Mouse (Mus musculus): ENCODE measurements around the gene Olfr648. TPM values are rescaled to one million over a fixed set of nuclear protein-coding genes. Genes with fewer than 3 reads are reported as not detected.

Gene Olfr648
- polyA plus RNA-seq (2015; fragmentation: Nextera tagmentation; extraction: Ambion mirVana) = 0.05 and 0.07 TPM in 2 replicates

GRCm38 (mm10) chr7:104183292-104183691, at the start of gene Olfr648:
Gene Olfr648, minus strand, starts transcription at chr7:104183392.

GRCm38 (mm10) chr7:104218701-104219569, 35.7 kb upstream of the Olfr648 start, which contains the start of gene Trim6:
Gene Trim6, plus strand, starts transcription at chr7:104218793.

GRCm38 (mm10) chr7:104195885-104196284, 12.7 kb upstream of the Olfr648 start, which contains the start of gene Olfr649:
Gene Olfr649, minus strand, starts transcription at chr7:104195985.

GRCm38 (mm10) chr7:104150456-104150855, 32.7 kb downstream of the Olfr648 start, which contains the start of gene Ubqlnl:
Gene Ubqlnl, minus strand, starts transcription at chr7:104150556.

DNA sequence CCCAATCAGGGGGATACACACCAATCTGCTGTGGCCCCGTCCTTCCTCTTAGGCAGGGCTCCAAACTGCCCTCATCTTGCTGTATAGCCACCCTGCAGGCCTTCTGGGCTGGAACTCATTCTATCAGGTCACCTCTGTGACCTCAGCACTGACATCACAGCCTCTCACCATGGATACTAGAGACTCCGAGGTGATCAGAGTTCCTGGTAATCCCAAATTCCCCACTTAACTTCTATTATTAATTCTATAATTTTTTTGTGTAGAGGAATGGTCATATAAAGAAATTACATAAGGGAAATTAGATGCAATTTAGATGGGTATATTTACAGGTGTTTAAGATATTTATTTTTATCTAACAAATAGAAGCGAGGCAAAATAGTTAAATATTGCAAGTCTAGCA, 40.0 kb downstream of the Olfr648 start, which contains the start of gene Ubqln3:
TSS of gene Ubqln3 (minus strand) at position 101 of the 400 bp plus-strand sequence.

DNA sequence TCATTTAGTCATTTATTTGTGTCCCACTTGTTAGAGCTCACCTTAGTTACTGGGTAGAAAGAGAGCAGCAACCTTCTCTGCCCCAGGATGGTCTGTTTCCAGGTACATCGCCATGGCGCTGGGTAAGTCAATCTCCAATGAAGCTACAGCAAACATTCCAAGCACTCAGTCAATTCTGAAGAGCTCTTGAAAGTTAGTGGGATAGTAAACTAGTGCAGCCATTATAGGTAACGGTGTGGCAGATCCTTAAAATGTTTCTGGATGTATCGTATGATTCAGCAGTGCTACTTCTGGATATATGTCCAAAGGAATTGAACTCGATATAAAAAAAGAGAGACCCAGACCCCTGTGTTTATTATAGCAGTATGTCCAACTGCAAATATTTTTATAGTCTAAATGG, 45.9 kb downstream of the Olfr648 start, which contains the start of gene Olfr643:
TSS of gene Olfr643 (minus strand) at position 101 of the 400 bp plus-strand sequence.

GRCm38 (mm10) chr7:104129726-104130125, 53.5 kb downstream of the Olfr648 start, which contains the start of gene Ubqln5:
Gene Ubqln5, minus strand, starts transcription at chr7:104129826.

Other genes with a start within 250 kb of the Olfr648 start
- not detected in 2 replicates for gene Olfr632, start 249.0 kb downstream of the Olfr648 start, polyA plus RNA-seq (2015; fragmentation: Nextera tagmentation; extraction: Ambion mirVana)
- not detected in 2 replicates for gene Olfr633, start 239.0 kb downstream of the Olfr648 start, polyA plus RNA-seq (2015; fragmentation: Nextera tagmentation; extraction: Ambion mirVana)
- gene Olfr635, start 212.2 kb downstream of the Olfr648 start, polyA plus RNA-seq (2015; fragmentation: Nextera tagmentation; extraction: Ambion mirVana) = not detected in 2 replicates
- gene Olfr638, start 184.6 kb downstream of the Olfr648 start, polyA plus RNA-seq (2015; fragmentation: Nextera tagmentation; extraction: Ambion mirVana) = not detected in 2 replicates
- gene Olfr639, start 166.1 kb downstream of the Olfr648 start, polyA plus RNA-seq (2015; fragmentation: Nextera tagmentation; extraction: Ambion mirVana) = not detected in 2 replicates
- gene Olfr640, start 157.8 kb downstream of the Olfr648 start, polyA plus RNA-seq (2015; fragmentation: Nextera tagmentation; extraction: Ambion mirVana) = not detected in 2 replicates
- gene Olfr641, start 147.9 kb downstream of the Olfr648 start, polyA plus RNA-seq (2015; fragmentation: Nextera tagmentation; extraction: Ambion mirVana) = not detected in 2 replicates
- not detected in 2 replicates for gene Olfr642, start 130.7 kb downstream of the Olfr648 start, polyA plus RNA-seq (2015; fragmentation: Nextera tagmentation; extraction: Ambion mirVana)
- gene 4930516K23Rik, start 121.9 kb downstream of the Olfr648 start, polyA plus RNA-seq (2015; fragmentation: Nextera tagmentation; extraction: Ambion mirVana) = not detected in 2 replicates
- gene Olfr644, start 111.5 kb downstream of the Olfr648 start, polyA plus RNA-seq (2015; fragmentation: Nextera tagmentation; extraction: Ambion mirVana) = not detected in 2 replicates
- gene Olfr645, start 97.9 kb downstream of the Olfr648 start, polyA plus RNA-seq (2015; fragmentation: Nextera tagmentation; extraction: Ambion mirVana) = not detected in 2 replicates
- not detected in 2 replicates for gene Olfr646, start 78.5 kb downstream of the Olfr648 start, polyA plus RNA-seq (2015; fragmentation: Nextera tagmentation; extraction: Ambion mirVana)
- gene Ubqln5, start 53.6 kb downstream of the Olfr648 start, polyA plus RNA-seq (2015; fragmentation: Nextera tagmentation; extraction: Ambion mirVana) = not detected in 2 replicates
- not detected in 2 replicates for gene Olfr643, start 46.0 kb downstream of the Olfr648 start, polyA plus RNA-seq (2015; fragmentation: Nextera tagmentation; extraction: Ambion mirVana)
- gene Ubqln3, start 40.1 kb downstream of the Olfr648 start, polyA plus RNA-seq (2015; fragmentation: Nextera tagmentation; extraction: Ambion mirVana) = not detected in 2 replicates
- gene Ubqlnl, start 32.8 kb downstream of the Olfr648 start, polyA plus RNA-seq (2015; fragmentation: Nextera tagmentation; extraction: Ambion mirVana) = not detected in 2 replicates
- gene Olfm5, start 18.6 kb downstream of the Olfr648 start, polyA plus RNA-seq (2015; fragmentation: Nextera tagmentation; extraction: Ambion mirVana) = not detected in 2 replicates
- not detected in 2 replicates for gene Olfr649, start 12.6 kb upstream of the Olfr648 start, polyA plus RNA-seq (2015; fragmentation: Nextera tagmentation; extraction: Ambion mirVana)
- gene Trim6, start 35.4 kb upstream of the Olfr648 start, polyA plus RNA-seq (2015; fragmentation: Nextera tagmentation; extraction: Ambion mirVana) = 0.63 and 1.2 TPM in 2 replicates
- gene Trim34a, start 61.1 kb upstream of the Olfr648 start, polyA plus RNA-seq (2015; fragmentation: Nextera tagmentation; extraction: Ambion mirVana) = 2.3 and 2.7 TPM in 2 replicates
- 0.36 and 0.41 TPM in 2 replicates for gene Trim5, start 104.7 kb upstream of the Olfr648 start, polyA plus RNA-seq (2015; fragmentation: Nextera tagmentation; extraction: Ambion mirVana)
- 5.6 and 6.2 TPM in 2 replicates for gene Trim12a, start 132.1 kb upstream of the Olfr648 start, polyA plus RNA-seq (2015; fragmentation: Nextera tagmentation; extraction: Ambion mirVana)
- 0.11 and 0.29 TPM in 2 replicates for gene Trim34b, start 146.1 kb upstream of the Olfr648 start, polyA plus RNA-seq (2015; fragmentation: Nextera tagmentation; extraction: Ambion mirVana)
- gene Trim12c, start 170.0 kb upstream of the Olfr648 start, polyA plus RNA-seq (2015; fragmentation: Nextera tagmentation; extraction: Ambion mirVana) = 2.0 and 2.2 TPM in 2 replicates
- gene Trim30b, start 186.5 kb upstream of the Olfr648 start, polyA plus RNA-seq (2015; fragmentation: Nextera tagmentation; extraction: Ambion mirVana) = 0.14 and 0.67 TPM in 2 replicates
- gene Trim30c, start 217.4 kb upstream of the Olfr648 start, polyA plus RNA-seq (2015; fragmentation: Nextera tagmentation; extraction: Ambion mirVana) = 0.33 and 0.45 TPM in 2 replicates